Mouse (Mus musculus): ENCODE results near the gene Rad9a.

The Rad9a gene

GRCm38 (mm10) chr19:4146366-4147021, 55.0 kb downstream of the Rad9a start:
- DNase-seq (ENCODE audit: low spot score): no peak

GRCm38 (mm10) chr19:4145936-4146335, 55.5 kb downstream of the Rad9a start:
- no peak for DNase-seq (ENCODE audit: low spot score)
